Mouse (Mus musculus) ES-E14 (cell line): Measurements from ENCODE around the gene Thra.

Experiments
- HCFC1 ChIP-seq: IDR thresholded peaks from 2 replicates; pipeline ENCODE4 v1.6.1; 2012; ENCODE audit warnings: low read length, inconsistent platforms, borderline replicate concordance; ENCODE audit not compliant: insufficient read depth
- MAFK ChIP-seq: IDR thresholded peaks from 2 replicates; pipeline ENCODE4 v1.6.1; 2014; ENCODE audit warnings: mild to moderate bottlenecking, low read depth, low read length, inconsistent platforms; ENCODE audit not compliant: insufficient read depth
- ZNF384 ChIP-seq: IDR thresholded peaks from 2 replicates; pipeline ENCODE4 v1.6.1; 2012; ENCODE audit warnings: low read depth, low read length, inconsistent platforms

GRCm38 (mm10) chr11:98697225-98697624 is 43.2 kb upstream of the Thra start:
- TF ChIP-seq HCFC1 (no peak), ZNF384 (no peak), MAFK (no peak)
